Mouse (Mus musculus) left cerebral cortex, postnatal 10 days (tissue): ENCODE measurements around the gene Sorl1. TPM values are rescaled to one million over a fixed set of nuclear protein-coding genes. Genes with fewer than 3 reads are reported as not detected.
A peak's percentile ranks its signal among the peaks of the same experiment; 100 is the strongest.

ENCODE experiments used
- DNase-seq, 2 experiments: peaks; one replicate each; pipeline ENCODE4 v3.0.0; 2021 to 2022; ENCODE audit warnings: low spot score in 2 of 2, mixed read lengths in 1 of 2; ENCODE audit errors: extremely low spot score in 1 of 2
- intact Hi-C: fragments of 180-260 bp; cut with DNase I; formaldehyde crosslinking; loops from one replicate; pipeline ENCODE4 v1.15.1; 2025
- total RNA-seq, 2 experiments: library from RNA; stranded (reverse); gene quantifications; 2 replicates each; pipeline ENCODE4 v1.2.3; 2021

Sorl1 gene
- total RNA-seq, 2 experiments from 2014 or later = 80.9 to 93.2 TPM

DNA sequence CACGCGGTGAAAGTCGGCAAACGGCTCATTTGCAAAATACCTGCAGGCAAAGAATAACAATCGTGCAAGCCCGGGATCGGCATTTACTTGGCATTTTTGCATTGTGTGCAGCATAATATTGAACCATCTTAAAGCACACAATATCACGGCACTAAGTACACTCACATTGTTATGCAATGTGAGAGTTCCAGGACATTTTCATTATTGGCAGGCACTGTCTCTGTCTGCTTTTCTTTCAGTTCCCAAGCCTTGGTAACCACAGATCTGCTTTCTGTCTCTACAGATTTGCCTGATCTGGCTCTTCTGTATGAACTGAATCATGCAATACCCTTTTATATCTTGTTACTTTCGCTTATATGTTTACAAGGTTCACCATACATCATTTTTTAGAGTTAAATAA, 56.1 kb downstream of the Sorl1 start:
- DNase-seq = no peak
- intact Hi-C loops = no loop called here

DNA sequence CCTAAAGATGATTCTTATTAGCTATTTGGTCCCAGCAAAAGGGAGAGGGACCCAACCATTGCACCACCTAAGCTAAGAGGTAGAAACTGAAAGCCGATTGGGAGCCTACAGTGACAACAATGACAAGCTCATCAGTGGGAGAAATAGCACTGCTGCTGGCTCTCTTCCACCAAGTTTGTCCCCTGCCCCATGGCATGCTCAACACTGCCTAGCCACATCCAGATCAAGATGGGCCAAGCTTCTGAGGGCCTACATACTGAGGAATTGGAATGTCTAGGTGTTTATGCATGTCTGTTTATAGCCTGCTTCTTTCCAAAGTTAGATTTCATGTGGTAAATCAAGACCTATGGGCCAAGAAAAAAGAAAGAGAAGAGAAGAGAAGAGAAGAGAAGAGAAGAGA, 58.3 kb downstream of the Sorl1 start:
- intact Hi-C loops = no loop called here
- peak in 1 of 2 experiments; percentile 7 for DNase-seq

DNA sequence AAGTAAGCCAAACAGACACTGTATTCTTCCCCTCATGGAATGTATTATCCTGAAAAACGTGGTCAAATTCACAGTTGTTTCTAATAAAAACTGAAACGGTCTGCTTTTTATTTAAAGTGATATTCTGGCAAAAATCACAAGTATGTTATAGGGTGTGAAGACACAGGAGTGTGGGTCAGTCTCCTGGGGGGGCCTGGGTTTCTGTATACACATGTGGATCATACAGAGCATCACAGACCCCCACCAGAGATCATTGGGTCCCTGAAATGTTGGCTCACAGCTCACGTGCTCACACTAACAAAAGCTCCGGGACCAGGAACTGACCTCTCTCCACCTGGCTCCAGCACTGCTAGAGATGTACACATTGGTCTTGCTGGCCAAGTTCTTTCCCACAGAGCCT, 60.7 kb downstream of the Sorl1 start:
- intact Hi-C loops = no loop called here
- peak in 1 of 2 experiments; percentile 6 for DNase-seq

DNA sequence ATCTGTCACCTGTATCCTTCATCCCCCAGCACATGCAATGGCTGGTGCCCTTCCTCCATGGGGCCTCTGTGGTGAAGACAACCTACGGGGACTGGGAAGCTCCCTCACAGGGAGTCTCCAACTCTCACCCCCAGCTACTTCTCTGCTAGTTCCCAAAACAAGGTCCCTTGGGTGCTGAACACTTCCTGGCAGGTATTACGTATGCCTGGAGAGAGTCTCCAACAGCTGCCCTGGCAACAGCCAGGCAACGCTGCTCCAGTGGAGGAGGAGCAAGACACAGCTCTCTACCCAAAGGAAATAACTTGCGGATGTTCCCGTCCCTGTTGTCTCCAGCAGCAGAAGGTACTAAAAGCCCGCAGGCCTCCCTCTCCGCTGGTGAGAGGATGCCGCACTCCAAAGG, 61.8 kb downstream of the Sorl1 start:
- peak in 1 of 2 experiments; percentile 9 for DNase-seq
- intact Hi-C loops = no loop called here

DNA sequence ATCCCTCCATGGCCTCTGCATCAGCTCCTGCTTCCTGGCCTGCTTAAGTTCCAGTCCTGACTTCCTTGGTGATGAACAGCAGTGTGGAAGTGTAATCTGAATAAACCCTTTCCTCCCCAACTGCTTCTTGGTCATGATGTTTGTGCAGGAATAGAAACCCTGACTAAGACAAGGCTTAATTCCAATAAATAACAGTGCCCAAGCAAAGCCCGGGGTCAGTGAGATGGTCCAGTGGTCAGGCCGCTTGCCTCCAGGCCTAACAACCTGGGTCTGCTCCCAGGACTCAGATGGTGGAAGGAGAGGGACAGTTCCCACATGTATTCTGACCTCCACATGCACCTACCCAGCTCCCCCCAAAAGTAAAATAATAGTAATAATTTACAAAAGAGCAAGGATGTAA, 65.1 kb downstream of the Sorl1 start:
- intact Hi-C loops = loop anchor here (5.0 kb wide), 1 partner anchor 63 kb away; the partner anchor contains the start of gene Sorl1
- DNase-seq = peak in 1 of 2 experiments; percentile 2

DNA sequence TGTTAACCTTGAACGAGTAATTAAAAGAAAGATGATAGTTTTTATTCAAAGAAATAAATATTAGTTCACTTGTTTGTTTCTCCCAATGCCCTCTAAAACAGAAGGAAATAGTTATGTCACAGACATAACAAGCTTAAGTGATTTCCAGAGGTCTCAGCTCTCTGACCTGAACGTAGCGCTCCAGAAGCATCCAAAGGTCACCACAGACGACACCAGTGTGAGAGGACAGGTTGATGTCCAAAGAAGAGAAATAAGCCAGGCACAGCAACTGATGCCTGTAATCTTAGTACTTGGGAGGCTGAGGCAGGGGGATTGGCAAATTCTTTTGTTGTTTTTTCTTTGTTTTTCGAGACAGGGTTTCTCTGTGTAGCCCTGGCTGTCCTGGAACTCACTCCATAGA, 67.5 kb downstream of the Sorl1 start:
- intact Hi-C loops = loop anchor here (5.0 kb wide), 1 partner anchor 66 kb away; the partner anchor contains the start of gene Sorl1
- peak in 1 of 2 experiments; percentile 5 for DNase-seq

DNA sequence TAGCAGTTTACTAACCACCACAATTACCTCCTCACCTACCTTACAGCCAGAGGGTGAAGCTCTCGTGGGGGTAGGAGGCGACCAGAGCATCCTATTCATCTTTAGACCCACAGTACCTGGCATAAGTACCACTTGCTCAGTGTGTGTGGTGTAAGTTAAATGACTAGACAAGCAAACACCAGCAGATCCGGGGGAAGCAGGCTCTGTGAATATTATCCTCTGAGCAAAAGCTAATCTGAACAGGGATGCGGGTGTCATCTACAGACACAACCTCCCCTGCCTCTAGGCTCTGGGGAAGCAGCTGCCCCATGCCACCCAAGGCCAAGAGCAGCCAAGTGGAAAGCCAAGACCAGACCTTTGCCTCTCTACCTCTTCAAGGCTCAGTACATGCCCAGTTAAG, 68.7 kb downstream of the Sorl1 start:
- intact Hi-C loops = loop anchor here (5.0 kb wide), 1 partner anchor 67 kb away; the partner anchor contains the start of gene Sorl1
- peak in 1 of 2 experiments; percentile 18 for DNase-seq

DNA sequence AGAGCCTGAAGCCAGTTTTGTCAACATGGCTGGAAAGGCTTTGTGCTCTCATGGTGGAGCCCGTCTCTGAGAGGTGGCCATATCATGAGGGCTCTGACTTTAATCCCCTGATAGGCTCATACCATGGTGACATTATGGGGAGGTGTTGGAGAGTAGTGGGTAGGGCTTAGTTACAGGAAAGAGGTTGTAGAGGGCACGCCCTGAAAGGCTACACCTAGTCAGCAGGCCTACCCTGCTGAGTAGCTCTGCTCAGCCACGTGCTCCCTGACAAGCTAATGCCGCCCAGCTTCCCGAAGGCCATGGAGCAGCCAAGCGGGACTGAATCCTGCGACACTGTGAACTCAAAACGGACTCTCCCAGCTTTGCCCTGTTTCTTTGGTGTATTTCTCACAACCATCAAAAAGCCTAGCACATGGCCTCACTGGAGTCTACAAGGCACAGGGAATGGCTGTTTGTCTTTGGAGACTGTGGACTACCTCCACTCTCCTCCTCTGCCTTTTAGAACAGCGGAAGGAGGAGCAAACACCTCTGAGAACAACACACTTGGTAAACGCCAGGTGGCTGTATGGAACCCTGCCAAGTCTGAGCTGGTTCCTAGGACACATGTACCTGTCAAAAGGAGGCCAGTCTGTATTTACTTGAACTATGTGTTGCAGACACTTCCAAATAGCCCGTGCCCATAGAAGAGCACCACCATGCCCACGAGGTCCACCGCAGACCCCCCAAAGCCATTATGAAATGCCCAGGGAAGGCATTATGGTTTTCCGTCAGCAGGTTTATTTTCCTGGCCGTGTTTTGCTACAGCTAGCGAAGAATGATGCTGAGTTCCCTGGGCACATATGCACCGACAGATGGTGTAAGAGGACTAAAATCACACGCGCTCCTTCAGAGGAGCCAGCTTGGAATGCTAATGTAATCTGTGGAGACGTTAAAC, 69.5 kb downstream of the Sorl1 start:
- intact Hi-C loops = loop anchor here (5.0 kb wide), 1 partner anchor 68 kb away; the partner anchor contains the start of gene Sorl1

DNA sequence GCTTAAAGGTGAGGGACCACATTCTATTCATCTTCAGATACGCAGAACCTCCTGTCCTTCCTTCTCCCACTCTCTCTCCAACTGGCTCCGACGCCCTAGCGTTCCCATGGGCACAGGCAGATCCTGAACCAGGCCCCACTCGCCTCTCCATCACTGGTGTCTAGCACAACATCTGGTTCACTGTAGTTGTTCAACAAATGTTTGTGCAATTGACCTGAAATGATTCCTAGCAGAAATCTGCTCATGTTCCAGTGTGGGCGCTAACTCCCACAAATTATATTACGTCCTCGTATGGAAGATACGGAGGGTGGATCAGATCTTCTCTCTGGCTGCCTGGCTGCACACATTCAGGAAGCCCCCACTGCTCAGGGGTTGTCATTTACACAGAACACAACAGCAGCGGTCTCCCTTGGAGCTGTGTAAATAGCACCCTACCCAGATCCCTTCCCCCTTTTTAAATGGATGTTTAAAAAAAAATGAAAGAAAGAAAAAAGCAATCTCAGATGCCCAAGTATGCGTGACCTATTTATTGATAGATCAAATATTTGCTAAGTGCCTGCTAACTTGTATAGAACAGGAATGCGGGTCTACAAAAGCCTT, 70.4 kb downstream of the Sorl1 start:
- DNase-seq = peak in 1 of 2 experiments; percentile 27
- intact Hi-C loops = no loop called here

More for the DNA sequence above, 69.5 kb downstream of the Sorl1 start:
- peak; percentile 59 to 84 for DNase-seq

DNA sequence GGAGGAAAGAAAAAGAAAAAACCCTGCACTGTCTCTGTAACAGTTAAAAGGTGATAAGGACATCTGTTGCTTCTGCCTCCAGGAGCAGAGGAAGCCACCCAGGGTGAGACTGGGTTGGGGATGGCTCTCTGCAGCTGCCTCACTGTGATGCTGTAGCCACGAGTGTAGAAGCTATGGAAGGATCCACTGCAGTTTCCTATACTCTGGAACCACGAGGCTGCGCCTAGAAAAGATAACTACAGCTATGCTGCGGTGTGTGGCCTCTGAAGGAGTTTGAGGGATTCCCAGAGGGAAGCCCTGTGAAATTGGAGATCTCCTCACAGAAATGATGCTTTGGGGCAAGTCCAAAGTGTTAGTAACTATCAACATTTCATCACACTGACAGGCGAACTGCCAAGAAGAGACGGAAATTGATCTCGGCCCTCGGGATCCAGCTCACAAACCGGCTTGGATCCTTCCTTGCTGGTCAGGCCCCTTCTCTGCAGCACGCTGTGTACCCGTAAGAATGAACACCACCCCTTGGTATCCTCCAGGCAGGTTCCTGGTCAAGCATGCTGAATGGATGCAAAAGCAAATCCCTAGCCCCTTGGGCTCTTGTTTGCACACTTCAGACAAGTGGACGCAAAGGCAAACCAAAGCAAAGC, 71.3 kb downstream of the Sorl1 start:
- DNase-seq = peak in 1 of 2 experiments; percentile 32
- intact Hi-C loops = no loop called here

DNA sequence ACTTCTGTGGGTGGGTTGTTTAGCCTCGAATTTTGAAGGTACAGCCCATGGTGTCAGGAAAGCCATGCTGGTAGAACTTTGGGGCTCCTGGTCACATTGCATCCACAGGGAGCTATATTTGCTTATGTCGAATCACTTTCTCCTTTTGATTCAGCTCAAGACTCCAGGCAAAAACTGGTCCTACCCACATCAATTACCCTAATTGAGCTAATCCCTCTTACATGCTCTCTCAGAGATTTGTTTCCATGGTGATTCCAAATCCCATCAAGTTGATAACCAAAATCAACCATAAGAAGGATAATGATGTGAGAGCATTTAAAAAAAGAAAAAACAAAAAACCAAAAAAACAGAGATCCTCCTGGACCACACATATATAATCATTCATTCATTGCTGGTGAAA, 75.6 kb downstream of the Sorl1 start:
- intact Hi-C loops = no loop called here
- DNase-seq = no peak

DNA sequence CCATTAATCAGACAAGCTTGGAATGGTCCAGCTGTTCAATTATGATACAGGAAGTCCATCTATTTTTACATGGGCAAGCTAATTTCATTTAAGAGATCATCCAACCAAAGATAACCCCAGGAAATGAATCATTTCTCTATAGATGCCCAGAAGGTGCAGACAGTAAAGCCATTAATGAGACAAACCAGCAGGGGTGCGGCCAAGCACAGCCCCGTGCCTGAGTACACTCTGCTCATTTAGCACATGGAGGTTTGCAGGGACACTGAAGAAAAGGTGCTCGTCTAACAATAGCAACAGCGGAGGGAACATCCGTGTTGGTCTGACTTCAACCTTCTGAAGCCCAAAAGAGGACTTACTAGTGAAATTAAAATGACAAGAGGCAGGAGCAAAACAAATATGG, 76.3 kb downstream of the Sorl1 start:
- no peak for DNase-seq

DNA sequence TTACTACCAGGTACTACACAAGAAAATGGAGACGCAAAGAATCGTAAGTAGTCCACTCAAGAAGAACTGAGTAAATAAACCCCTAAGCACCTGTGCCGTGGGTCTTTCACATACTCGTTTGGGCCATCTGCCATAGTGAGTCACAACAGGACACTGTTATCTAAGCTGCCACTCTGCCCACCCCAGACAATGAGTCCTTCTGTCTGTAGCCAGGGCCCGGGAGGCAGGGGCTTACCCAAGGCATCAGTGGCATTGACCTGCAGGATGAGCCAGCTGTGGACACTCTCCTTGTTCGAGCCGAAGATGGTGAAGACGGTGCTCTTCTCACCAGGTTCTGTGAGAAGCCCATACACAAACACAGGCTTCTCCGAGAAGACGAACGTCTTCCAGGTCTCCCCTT, 77.8 kb downstream of the Sorl1 start:
- peak in 1 of 2 experiments; percentile 19 for DNase-seq
- intact Hi-C loops = no loop called here

More for the DNA sequence above, 76.3 kb downstream of the Sorl1 start:
- intact Hi-C loops = no loop called here

DNA sequence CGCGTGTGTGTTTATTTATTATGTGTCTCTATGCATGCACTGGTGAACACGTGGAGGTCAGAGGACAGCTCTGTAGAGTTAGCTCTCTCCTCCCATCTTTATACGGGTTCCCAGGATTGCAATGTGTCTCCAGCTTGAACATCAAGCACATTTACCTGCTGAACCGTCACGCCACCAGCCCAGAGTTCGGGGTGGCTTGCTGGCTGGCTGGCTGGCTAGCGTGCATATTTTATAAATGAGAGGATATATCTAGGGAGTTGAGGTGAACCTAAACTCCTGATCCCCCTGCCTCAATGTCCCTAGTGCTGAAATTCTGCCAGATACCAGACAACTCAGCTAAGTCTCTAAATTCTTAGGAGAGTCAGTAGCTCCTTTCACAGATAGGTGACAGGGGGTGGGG, 79.4 kb downstream of the Sorl1 start:
- intact Hi-C loops = no loop called here
- DNase-seq = peak in 1 of 2 experiments; percentile 3

DNA sequence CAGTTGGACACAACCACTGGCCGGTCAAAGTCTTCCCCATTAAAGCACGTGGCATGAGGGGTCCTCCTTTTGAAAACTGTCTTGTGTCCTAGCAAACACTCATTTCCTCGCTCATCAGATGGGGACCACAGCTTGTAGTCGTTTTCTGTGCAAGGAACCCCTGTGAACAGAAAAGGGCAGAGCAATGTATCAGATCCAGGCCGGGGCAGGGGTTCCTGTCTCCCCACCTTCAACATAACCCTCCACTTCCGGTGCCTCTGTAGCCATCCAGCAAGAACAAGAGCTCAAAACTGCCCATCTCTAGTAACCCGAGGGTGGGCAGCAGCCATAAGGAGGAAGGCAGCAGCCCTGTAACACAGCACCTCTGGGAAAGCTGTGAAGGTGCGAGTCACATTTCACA, 80.2 kb downstream of the Sorl1 start:
- peak in 1 of 2 experiments; percentile 10 for DNase-seq
- intact Hi-C loops = no loop called here

DNA sequence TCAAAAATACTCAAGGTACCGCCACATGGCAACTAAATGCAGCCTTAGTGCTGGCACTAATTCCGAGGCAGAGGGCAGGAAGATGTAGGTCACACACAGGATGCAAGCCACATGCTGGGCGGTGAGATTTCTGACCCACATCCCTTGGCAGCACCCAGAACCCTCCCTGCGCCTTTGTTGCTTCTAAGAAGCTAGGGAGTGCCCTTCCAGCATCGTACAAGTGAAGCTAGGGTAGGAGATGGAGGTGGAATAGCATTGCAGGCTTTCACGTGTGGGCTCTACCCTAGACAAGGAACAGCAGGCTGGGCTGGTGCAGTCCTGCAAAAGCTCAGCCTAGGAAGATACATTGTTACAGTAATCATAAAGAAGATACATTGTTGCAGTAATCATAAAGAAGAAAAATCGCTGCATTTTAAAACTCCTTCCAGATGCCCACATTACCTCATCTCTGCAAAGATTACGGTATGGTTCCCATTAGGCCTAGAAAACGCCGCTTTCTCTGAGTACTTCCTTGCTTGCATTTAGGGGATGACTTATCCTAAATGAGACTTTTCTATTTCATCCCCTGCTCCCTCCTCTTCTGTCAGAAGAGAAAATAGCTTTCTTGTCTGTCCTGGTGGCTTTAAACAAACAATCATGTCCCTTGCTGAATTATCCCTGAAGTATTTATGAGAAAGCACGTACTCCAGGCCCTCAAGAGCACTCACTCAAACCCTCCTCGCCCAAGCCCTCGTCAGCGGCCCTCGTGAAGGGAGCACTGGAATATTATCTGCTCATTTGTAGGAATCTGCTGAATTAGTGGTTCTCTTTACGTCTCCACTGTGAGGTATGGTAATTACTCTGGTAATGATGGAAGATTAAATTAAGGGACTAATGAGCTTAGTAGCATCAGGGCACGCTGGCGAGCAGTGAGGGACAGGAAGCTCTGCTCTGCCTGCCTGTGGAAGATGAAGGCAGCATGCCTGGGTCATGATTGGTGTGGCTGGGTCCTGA, 84.8 kb downstream of the Sorl1 start:
- no peak for DNase-seq
- intact Hi-C loops = no loop called here

DNA sequence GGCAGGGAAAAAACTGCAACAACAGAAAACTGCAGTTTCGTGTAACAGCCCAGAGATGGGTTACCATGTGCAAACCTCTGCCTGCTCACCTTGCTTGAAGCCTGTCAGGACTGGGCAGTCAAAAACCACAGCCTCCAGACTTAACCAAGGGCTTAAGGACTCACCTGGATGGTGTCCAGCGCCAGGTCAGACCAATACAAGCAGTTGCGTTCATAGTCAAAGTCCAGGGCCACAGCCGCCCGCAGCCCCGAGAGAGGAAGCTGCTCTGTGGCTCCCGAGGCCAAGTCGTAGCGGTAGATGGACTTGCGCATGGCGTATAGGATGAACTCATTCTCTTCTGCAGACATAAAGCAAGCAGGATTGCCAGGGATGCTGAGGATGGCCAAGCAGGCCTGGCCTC, 87.2 kb downstream of the Sorl1 start:
- DNase-seq = no peak
- intact Hi-C loops = no loop called here

DNA sequence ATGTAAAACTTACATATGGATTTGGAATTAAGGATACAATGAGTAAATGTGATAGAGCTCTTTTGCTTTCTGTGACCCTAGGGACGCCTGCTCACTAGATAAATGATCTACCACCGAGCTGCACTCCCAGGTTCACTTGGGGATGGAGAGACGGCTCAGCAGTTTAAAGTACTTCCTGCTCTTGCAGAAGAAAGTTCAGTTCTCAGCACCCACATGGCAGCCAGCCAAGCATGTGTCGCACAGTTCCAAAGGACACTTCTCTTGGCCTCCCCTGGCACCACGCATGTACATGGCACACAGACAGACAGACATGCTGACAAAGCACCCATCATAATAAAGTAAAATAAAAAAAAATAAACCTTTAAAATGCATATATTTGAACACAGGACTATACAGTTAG, 88.1 kb downstream of the Sorl1 start:
- intact Hi-C loops = no loop called here
- DNase-seq = no peak
